Mouse (Mus musculus) thymus, postnatal 0 days (tissue): ENCODE results near the gene Celf6. TPM values are rescaled to one million over a fixed set of nuclear protein-coding genes. Genes with fewer than 3 reads are reported as not detected.

ENCODE experiments used
- polyA plus RNA-seq: library from polyadenylated mRNA; unstranded; fragments of >200 nt; fragmentation: Nextera tagmentation; extraction: Ambion mirVana; gene quantifications from 2 replicates; pipeline ENCODE4 v1.2.1, GENCODE M21; 2015

Gene Celf6
- polyA plus RNA-seq, 1 experiment from 2014 or later, result 0.08 TPM

Other genes with a start within 250 kb of the Celf6 start
- 17.2 and 18.4 TPM in 2 replicates for gene Bbs4, start 224.4 kb upstream of the Celf6 start, polyA plus RNA-seq
- gene Arih1, start 91.3 kb upstream of the Celf6 start, polyA plus RNA-seq, result 12.3 and 13.7 TPM in 2 replicates
- gene Hexa, start 38.4 kb upstream of the Celf6 start, polyA plus RNA-seq, result 39.9 and 47.7 TPM in 2 replicates
- gene Tmem202, start 38.1 kb upstream of the Celf6 start, polyA plus RNA-seq, result 0.23 and 0.72 TPM in 2 replicates
- gene Parp6, start 39.4 kb downstream of the Celf6 start, polyA plus RNA-seq, result 23.7 and 25.2 TPM in 2 replicates
- 599 and 667 TPM in 2 replicates for gene Pkm, start 78.5 kb downstream of the Celf6 start, polyA plus RNA-seq
- gene Gramd2, start 102.2 kb downstream of the Celf6 start, polyA plus RNA-seq, result 0.20 and 0.41 TPM in 2 replicates
- gene Senp8, start 172.8 kb downstream of the Celf6 start, polyA plus RNA-seq, result 6.6 and 8.6 TPM in 2 replicates
- 3.4 and 4.3 TPM in 2 replicates for gene Myo9a, start 173.0 kb downstream of the Celf6 start, polyA plus RNA-seq